Mouse (Mus musculus): ENCODE measurements around the gene Anapc15. TPM values are rescaled to one million over a fixed set of nuclear protein-coding genes. Genes with fewer than 3 reads are reported as not detected.

Anapc15 gene
- polyA plus RNA-seq, 1 experiment from 2014 or later, result 73.0 TPM

DNA sequence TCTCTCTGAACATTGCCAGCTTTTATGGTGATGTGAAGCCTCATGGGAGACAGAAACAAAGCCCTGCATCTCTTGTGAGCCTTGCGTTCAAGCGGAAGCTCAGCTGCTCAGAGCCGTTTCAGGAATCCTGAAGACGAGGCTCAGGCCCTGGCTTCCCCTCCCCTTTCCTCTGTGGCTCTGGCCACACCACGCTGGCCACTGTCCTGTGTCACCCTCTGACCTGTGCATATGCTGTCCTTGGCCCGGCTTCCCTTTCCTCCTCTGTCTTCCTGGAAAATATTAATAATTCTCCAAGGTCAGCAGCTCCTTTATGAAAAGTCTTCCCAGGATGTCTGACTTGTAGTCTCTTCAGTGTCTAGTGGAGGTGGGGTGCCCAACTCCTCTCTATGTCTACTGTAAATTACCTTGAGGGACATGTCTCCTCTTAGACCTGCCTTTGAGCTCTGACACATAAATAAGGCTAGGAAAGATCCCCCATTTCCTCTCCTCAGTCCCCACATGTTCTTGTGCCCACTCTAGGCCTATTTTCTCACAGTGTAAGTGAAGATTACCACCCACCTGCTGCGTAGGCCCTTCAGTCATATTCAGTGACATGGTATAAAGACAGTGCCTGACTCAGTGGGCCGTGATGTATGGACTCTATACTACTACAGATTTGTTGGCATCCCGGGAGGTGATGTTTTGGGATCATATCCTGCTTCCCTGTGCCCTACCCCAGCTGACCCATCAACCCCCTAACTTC lies 19.1 kb downstream of the Anapc15 start:
- H3K4me3 ChIP-seq (ENCODE audit: low read length), result no peak overlapping the region
- ATAC-seq (ENCODE audit: low read depth), result no peak

DNA sequence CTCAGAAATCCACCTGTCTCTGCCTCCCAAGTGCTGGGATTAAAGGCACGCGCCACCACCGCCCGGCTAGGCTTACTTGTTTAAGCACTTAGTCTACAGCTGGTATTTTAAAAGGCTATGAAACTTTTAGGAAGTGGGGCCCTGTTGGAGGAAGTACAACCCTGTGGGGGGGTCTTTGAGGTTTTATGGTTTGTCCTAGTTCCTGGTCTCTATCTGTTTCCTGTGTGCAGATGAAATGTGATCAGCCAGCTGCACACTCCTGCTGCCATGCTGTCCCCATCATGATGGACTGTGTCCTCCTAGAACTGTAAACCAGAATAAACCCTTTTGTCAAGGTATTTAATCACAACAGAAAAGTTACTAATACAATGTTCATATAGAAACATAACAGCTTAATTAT lies 20.6 kb downstream of the Anapc15 start:
- no peak overlapping the region for H3K4me3 ChIP-seq (ENCODE audit: low read length)
- H3K4me2 ChIP-seq (ENCODE audit: low read depth, low read length), result no peak overlapping the region
- H3K9me3 ChIP-seq (ENCODE audit: control insufficient read depth, low read length), result no peaks in the 10 kb centered on the region
- no peak overlapping the region for H3K9ac ChIP-seq (ENCODE audit: low read length)
- 97% methylated on average over 4 of the region's 4 CpGs for WGBS
- H3K36me3 ChIP-seq (ENCODE audit: control insufficient read depth, insufficient read depth, low read length), result no peaks in the 10 kb centered on the region
- H3K27me3 ChIP-seq (ENCODE audit: control insufficient read depth, insufficient read depth, low read depth, low read length), result no peaks in the 10 kb centered on the region
- no peak for ATAC-seq (ENCODE audit: low read depth)
- no peaks in the 10 kb centered on the region for H3K4me1 ChIP-seq (replicated peaks; ENCODE audit: control insufficient read depth, insufficient read depth, low read length)
- H3K27ac ChIP-seq (ENCODE audit: low read length), result no peak overlapping the region

More for the DNA sequence above, 19.1 kb downstream of the Anapc15 start:
- H3K9me3 ChIP-seq (ENCODE audit: control insufficient read depth, low read length), result no peaks in the 10 kb centered on the region
- no peak overlapping the region for H3K27ac ChIP-seq (ENCODE audit: low read length)
- H3K4me1 ChIP-seq (replicated peaks; ENCODE audit: control insufficient read depth, insufficient read depth, low read length), result no peaks in the 10 kb centered on the region
- H3K27me3 ChIP-seq (ENCODE audit: control insufficient read depth, insufficient read depth, low read depth, low read length), result no peaks in the 10 kb centered on the region
- no peak overlapping the region for H3K9ac ChIP-seq (ENCODE audit: low read length)
- H3K36me3 ChIP-seq (ENCODE audit: control insufficient read depth, insufficient read depth, low read length), result no peaks in the 10 kb centered on the region
- no peak overlapping the region for H3K4me2 ChIP-seq (ENCODE audit: low read depth, low read length)
- 61% methylated on average over 9 of the region's 9 CpGs for WGBS

- H3K27ac ChIP-seq (ENCODE audit: low read length), result no peak overlapping the region
- H3K9ac ChIP-seq (ENCODE audit: low read length), result no peak overlapping the region
- WGBS, result 79% methylated on average over 6 of the region's 6 CpGs
- H3K4me3 ChIP-seq (ENCODE audit: low read length), result no peak overlapping the region
- H3K27me3 ChIP-seq (ENCODE audit: control insufficient read depth, insufficient read depth, low read depth, low read length), result no peaks in the 10 kb centered on the region
- H3K4me1 ChIP-seq (replicated peaks; ENCODE audit: control insufficient read depth, insufficient read depth, low read length), result no peaks in the 10 kb centered on the region
- no peaks in the 10 kb centered on the region for H3K36me3 ChIP-seq (ENCODE audit: control insufficient read depth, insufficient read depth, low read length)
- ATAC-seq (ENCODE audit: low read depth), result no peak
- H3K9me3 ChIP-seq (ENCODE audit: control insufficient read depth, low read length), result no peaks in the 10 kb centered on the region
- H3K4me2 ChIP-seq (ENCODE audit: low read depth, low read length), result no peak overlapping the region
Measured at GRCm38 (mm10) chr7:101886274-101886673, 22.8 kb downstream of the Anapc15 start.

DNA sequence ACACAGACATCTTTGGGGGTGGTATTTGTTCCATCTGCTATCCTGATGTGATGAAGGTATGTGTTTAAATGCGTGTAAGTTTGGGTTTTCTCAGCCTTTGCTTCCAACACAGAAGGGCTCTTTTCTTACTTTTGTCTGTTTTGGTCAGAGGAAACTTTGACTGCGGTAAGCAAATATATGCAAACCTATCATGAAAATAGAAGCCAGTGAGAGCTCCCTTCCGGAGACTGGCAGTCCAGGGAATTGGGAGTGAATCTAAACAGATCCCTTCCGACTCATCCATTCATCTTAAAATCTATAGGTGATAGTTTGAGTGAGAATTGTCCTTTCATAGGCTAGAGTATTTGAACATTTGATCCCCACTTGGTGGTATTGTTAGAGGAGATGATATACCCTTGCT lies 24.9 kb downstream of the Anapc15 start:
- Histone ChIP-seq H3K27me3 (ENCODE audit: control insufficient read depth, insufficient read depth, low read depth, low read length) (no peaks in the 10 kb centered on the region), H3K4me1 (replicated peaks; ENCODE audit: control insufficient read depth, insufficient read depth, low read length) (no peaks in the 10 kb centered on the region), H3K36me3 (ENCODE audit: control insufficient read depth, insufficient read depth, low read length) (no peaks in the 10 kb centered on the region), H3K9me3 (ENCODE audit: control insufficient read depth, low read length) (no peaks in the 10 kb centered on the region), H3K9ac (ENCODE audit: low read length) (no peak overlapping the region), H3K4me3 (ENCODE audit: low read length) (no peak overlapping the region), H3K27ac (ENCODE audit: low read length) (no peak overlapping the region), H3K4me2 (ENCODE audit: low read depth, low read length) (no peak overlapping the region)
- no peak for ATAC-seq (ENCODE audit: low read depth)
- WGBS, result 77% methylated on average over 4 of the region's 4 CpGs

- H3K9ac ChIP-seq (ENCODE audit: low read length), result peak overlapping the region; percentile 42
- H3K27ac ChIP-seq (ENCODE audit: low read length), result no peak overlapping the region
- ATAC-seq (ENCODE audit: low read depth), result no peak
- H3K4me2 ChIP-seq (ENCODE audit: low read depth, low read length), result peak overlapping the region; percentile 40
- 41% methylated on average over 9 of the region's 9 CpGs for WGBS
- H3K27me3 ChIP-seq (ENCODE audit: control insufficient read depth, insufficient read depth, low read depth, low read length), result no peaks in the 10 kb centered on the region
- peak overlapping the region; percentile 49 for H3K4me3 ChIP-seq (ENCODE audit: low read length)
- H3K4me1 ChIP-seq (replicated peaks; ENCODE audit: control insufficient read depth, insufficient read depth, low read length), result peaks cover 2% of the 10 kb centered on the region; the same call in 1 of the 2 replicates
- no peaks in the 10 kb centered on the region for H3K36me3 ChIP-seq (ENCODE audit: control insufficient read depth, insufficient read depth, low read length)
- H3K9me3 ChIP-seq (ENCODE audit: control insufficient read depth, low read length), result no peaks in the 10 kb centered on the region
Measured at GRCm38 (mm10) chr7:101895695-101896094, 32.2 kb downstream of the Anapc15 start.

DNA sequence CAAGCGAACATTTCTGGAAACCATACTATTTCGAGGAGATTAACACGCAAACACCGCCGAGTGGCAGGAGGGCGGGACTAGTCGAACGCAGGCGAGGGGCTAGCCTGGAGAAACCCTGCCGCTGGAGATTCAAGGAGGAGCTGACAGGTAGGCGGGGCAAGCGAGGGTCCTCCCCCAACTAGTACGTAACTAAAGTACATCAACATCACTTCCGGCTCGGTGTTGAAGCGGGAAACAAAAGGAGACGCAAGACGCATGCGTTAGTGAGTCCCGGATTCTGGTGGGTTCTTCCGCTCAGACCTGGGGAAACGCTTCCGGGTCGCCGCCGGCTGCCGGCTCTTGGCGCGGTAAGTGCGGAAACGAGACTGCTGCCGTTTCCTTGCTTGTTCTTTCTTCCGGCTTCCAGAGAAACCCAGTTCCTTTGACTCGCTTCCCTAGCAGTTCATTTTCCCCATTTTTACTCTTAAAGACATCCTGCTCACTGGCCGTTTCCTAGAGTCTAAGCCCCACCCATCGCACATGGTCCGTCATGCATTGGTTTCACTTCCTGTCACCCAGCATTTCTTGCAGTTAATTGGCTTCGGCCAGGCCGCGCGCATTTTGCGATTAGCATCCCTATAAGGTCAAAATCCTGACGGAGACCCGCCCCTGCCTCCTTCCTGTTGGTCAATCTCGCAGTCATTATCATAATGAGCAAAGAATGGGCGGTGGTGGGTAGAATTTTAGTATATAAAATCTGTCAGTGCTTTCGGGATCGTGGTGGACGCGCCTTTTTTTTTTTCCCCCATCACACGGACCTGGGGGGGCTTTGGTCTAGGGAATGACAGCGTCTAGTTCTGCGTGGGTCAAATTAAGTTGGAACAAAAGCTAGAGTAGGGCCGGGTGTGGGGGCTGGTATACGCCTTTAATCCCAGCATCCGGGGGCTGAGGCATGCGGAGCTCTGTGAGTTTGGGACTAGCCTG lies 32.9 kb downstream of the Anapc15 start:
- no peaks in the 10 kb centered on the region for H3K27me3 ChIP-seq (ENCODE audit: control insufficient read depth, insufficient read depth, low read depth, low read length)
- peaks cover 2% of the 10 kb centered on the region; the same call in 1 of the 2 replicates for H3K4me1 ChIP-seq (replicated peaks; ENCODE audit: control insufficient read depth, insufficient read depth, low read length)
- peak overlapping the region; percentile 54 for H3K4me2 ChIP-seq (ENCODE audit: low read depth, low read length)
- peak overlapping the region; percentile 89 for H3K27ac ChIP-seq (ENCODE audit: low read length)
- H3K36me3 ChIP-seq (ENCODE audit: control insufficient read depth, insufficient read depth, low read length), result no peaks in the 10 kb centered on the region
- H3K9ac ChIP-seq (ENCODE audit: low read length), result peak overlapping the region; percentile 66
- no peaks in the 10 kb centered on the region for H3K9me3 ChIP-seq (ENCODE audit: control insufficient read depth, low read length)
- under 1% methylated on average over 57 of the region's 57 CpGs for WGBS
- H3K4me3 ChIP-seq (ENCODE audit: low read length), result peak overlapping the region; percentile 49
- ATAC-seq (ENCODE audit: low read depth), result peak; percentile 98

DNA sequence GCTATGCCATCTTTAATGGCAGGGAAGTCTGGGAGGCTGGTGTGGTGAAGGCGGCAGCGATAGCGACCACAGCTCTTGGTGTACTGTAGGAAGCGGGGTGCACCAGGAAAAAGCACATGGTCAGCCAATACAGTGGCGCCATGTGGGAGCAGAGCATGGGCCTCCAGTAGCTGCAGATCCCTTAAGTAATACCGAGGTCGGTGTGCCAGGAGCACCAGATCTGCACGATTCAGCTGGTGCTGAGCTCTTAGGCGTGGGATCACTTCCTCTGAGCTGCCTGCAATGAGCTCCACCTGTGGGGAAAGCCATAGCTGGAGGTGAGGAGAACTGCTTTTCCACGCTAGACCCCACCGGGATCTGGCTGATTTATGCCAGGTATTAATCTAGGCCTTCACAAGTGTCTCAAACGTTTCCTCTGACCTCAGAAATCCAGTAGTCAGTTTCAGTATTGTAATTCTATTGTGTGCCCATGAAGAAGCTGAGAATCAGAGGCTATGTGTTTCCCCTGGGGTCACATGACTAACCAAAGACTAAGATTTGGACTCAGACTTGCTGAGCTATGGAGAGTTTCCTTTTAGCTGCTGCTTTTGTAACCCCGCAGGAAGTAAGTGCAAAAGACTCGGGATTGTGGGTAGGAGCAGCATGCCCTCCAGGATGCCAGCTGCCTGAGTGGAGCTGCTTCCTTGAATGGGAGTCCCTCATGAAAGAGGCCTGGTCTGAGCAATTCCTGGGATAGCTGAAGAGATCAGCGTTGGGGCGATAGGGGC lies 37.0 kb downstream of the Anapc15 start:
- Histone ChIP-seq H3K9ac (ENCODE audit: low read length) (no peak overlapping the region), H3K36me3 (ENCODE audit: control insufficient read depth, insufficient read depth, low read length) (no peaks in the 10 kb centered on the region), H3K27me3 (ENCODE audit: control insufficient read depth, insufficient read depth, low read depth, low read length) (no peaks in the 10 kb centered on the region), H3K4me1 (replicated peaks; ENCODE audit: control insufficient read depth, insufficient read depth, low read length) (peaks cover 3% of the 10 kb centered on the region; the same call in 1 of the 2 replicates), H3K4me3 (ENCODE audit: low read length) (no peak overlapping the region), H3K4me2 (ENCODE audit: low read depth, low read length) (no peak overlapping the region), H3K9me3 (ENCODE audit: control insufficient read depth, low read length) (0 out of 2 replicates have a peak, but pooled peaks cover 3% of the 10 kb centered on the region), H3K27ac (ENCODE audit: low read length) (no peak overlapping the region)
- no peak for ATAC-seq (ENCODE audit: low read depth)
- WGBS, result 84% methylated on average over 16 of the region's 16 CpGs

DNA sequence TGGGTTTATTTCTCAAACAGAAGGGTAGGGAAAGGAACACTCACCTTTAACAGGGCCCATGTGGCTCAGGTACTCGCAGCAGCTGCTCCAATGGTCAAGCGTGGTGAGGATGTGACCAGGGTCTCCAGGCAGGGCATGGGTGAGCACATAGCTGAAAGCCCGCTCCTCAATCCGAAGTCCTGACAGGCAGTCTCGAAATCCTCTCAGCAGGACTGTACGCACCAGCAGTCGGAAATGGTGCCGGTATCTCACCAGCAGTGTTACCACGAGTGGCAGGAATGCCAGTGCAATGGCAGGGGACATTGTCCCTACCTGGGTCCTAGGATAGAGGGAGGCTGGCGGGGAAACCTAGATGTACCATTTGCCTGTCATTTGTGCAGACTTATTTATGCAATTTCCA lies 38.5 kb downstream of the Anapc15 start:
- H3K27me3 ChIP-seq (ENCODE audit: control insufficient read depth, insufficient read depth, low read depth, low read length), result no peaks in the 10 kb centered on the region

More for the DNA sequence above, 38.5 kb downstream of the Anapc15 start:
- H3K36me3 ChIP-seq (ENCODE audit: control insufficient read depth, insufficient read depth, low read length), result no peaks in the 10 kb centered on the region
- no peak overlapping the region for H3K9ac ChIP-seq (ENCODE audit: low read length)
- 87% methylated on average over 10 of the region's 10 CpGs for WGBS
- peaks cover 9% of the 10 kb centered on the region for H3K4me1 ChIP-seq (replicated peaks; ENCODE audit: control insufficient read depth, insufficient read depth, low read length)
- no peak overlapping the region for H3K4me3 ChIP-seq (ENCODE audit: low read length)
- no peak overlapping the region for H3K4me2 ChIP-seq (ENCODE audit: low read depth, low read length)
- no peak for ATAC-seq (ENCODE audit: low read depth)
- H3K9me3 ChIP-seq (ENCODE audit: control insufficient read depth, low read length), result 0 out of 2 replicates have a peak, but pooled peaks cover 3% of the 10 kb centered on the region
- no peak overlapping the region for H3K27ac ChIP-seq (ENCODE audit: low read length)
